Mouse (Mus musculus) urinary bladder, adult 18-20 months (tissue): ENCODE measurements around the gene Olfr643.
"Not testable (repeated sequence)": the region's sequence is repeated elsewhere in the genome, so short reads cannot be mapped to it uniquely, and the experiment has no call there.

Source experiments
- DNase-seq, 2 experiments: peaks; one replicate each; pipeline ENCODE4 v3.0.0; 2022; ENCODE audit warnings: low spot score in 2 of 2, mixed read lengths in 2 of 2

Gene Olfr643

GRCm38 (mm10) chr7:104018953-104019352 lies 118.3 kb downstream of the Olfr643 start:
- no peak for DNase-seq

- no peak for DNase-seq
Measured at GRCm38 (mm10) chr7:104017203-104017602, 120.0 kb downstream of the Olfr643 start, which contains the start of gene Olfr639. TSS of gene Olfr639 (minus strand) at chr7:104017303.

- no peak for DNase-seq
Measured at GRCm38 (mm10) chr7:103999124-103999523, 138.1 kb downstream of the Olfr643 start.

GRCm38 (mm10) chr7:103998446-103998845 lies 138.8 kb downstream of the Olfr643 start, which contains the start of gene Olfr638:
TSS of gene Olfr638 (plus strand) at chr7:103998746.
- DNase-seq = no peak

GRCm38 (mm10) chr7:103971782-103972181 lies 165.4 kb downstream of the Olfr643 start:
- DNase-seq = no peak

GRCm38 (mm10) chr7:103970852-103971251 lies 166.4 kb downstream of the Olfr643 start, which contains the start of gene Olfr635:
TSS of gene Olfr635 (plus strand) at chr7:103971152.
- no peak for DNase-seq

GRCm38 (mm10) chr7:103966873-103967272 lies 170.3 kb downstream of the Olfr643 start:
- not testable (repeated sequence) for DNase-seq
